Mouse (Mus musculus): ENCODE measurements around the gene Lrrc34.

Lrrc34 gene

DNA sequence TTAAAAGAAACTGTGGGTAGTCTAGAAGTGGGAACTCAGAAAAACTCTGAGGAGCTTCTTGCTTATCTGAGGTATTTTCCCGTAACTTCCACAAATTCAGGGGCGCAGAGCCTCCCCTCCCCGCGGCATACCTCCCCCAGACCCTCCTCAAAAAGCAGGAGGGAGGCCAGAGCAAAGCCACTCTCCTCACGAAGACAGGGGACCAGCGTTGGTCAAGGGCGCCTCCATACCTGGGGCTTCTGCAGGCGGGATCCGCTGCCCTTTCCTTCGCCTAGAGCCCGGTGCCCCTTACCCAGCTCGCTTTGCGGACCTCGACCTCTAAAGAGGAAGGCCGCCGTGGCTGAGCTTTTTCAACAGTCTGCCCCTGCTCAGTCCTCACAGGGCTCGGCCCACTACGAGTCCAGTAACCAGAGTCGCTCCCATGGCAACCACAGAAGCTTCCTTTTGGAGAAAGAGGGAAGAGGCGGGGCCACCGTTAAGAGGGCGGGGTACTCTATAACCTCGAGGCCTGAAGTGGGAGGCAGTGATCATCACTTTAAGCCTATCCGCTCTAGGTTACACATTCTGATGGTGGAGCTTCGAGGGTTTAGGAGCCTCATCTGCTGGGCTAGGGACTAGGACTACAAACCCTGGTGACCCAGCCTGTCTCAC, at the start of gene Lrrc34:
TSS of gene Lrrc34 (minus strand) at position 430 of the 651 bp plus-strand sequence.
- DNase-seq (ENCODE audit: low spot score in 2 of 2): no peak

- DNase-seq (ENCODE audit: low spot score in 2 of 2): peak; percentile 71 to 73
These were observed 48.7 kb upstream of the Lrrc34 start for GRCm38 (mm10) chr3:30696346-30696745.

- DNase-seq (ENCODE audit: low spot score in 2 of 2): no peak
These were observed 48.0 kb upstream of the Lrrc34 start for GRCm38 (mm10) chr3:30695661-30696060.

DNA sequence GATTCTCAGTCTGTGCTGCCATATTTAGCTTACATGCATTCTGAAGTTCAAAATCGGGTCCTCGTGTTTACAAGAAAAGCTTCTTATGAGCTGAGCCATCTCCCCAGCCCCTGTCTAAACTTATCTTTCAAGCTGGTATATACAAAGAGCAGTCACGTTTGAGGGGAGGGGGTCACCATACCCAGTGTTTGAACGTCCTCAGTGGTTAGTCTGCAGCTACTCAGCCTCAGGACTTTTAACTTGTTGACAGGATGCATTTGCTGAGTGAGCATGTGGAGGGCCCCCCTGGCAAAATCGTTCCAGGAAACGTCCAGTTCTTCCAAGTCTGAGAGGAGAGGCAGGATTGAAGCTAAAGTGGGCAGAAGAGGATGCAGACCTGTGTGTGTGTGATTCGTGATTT, 43.3 kb upstream of the Lrrc34 start:
- no peak for DNase-seq (ENCODE audit: low spot score in 2 of 2)

DNA sequence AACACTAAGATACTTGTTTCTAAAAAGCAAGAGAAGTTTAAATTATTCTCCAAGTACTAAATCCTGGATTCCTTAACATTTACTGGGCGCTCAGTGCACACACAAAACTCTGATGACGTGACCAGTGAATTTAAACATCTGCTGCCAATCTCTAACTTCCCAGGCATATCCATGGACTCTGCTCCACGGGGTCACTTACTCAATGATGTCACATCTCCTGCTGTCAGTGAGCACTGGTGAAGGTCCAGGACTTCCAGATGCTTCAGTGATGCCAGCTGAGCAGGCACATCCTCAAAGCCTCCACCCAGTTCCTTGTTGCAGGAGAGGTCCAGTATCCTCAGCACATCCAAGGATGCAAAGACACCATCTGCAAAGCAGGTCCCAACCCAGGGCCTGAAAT, 39.5 kb upstream of the Lrrc34 start:
- no peak for DNase-seq (ENCODE audit: low spot score in 2 of 2)

DNA sequence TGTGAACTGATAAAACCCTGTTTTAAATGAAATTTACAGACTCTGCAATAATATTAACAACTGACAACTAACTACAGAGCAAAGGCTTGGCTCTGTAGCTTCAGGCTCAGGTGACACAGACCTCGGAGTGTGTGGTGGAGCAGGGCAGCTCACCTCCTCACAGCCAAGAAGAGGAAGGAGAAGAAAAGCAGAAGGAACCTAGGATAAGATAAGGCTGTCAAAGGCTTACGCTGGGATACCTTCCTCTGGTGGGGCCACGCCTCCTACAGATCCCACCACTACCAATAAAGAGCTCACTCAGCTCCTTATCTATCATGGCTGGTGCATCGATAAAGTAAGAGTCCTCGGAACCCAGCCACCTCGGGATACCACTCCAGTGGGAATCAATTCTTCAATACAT, 35.5 kb upstream of the Lrrc34 start:
- no peak for DNase-seq (ENCODE audit: low spot score in 2 of 2)

GRCm38 (mm10) chr3:30658486-30658885, 10.8 kb upstream of the Lrrc34 start:
- no peak for DNase-seq (ENCODE audit: low spot score in 2 of 2)

GRCm38 (mm10) chr3:30655937-30656336, 8.3 kb upstream of the Lrrc34 start:
- DNase-seq (ENCODE audit: low spot score in 2 of 2): no peak

GRCm38 (mm10) chr3:30650062-30650841, 2.6 kb upstream of the Lrrc34 start:
- peak; percentile 5 to 10 for DNase-seq (ENCODE audit: low spot score in 2 of 2)

- DNase-seq (ENCODE audit: low spot score in 2 of 2): no peak
These were observed 797 bp upstream of the Lrrc34 start for GRCm38 (mm10) chr3:30648466-30648865.

GRCm38 (mm10) chr3:30646761-30647160, 908 bp downstream of the Lrrc34 start:
- no peak for DNase-seq (ENCODE audit: low spot score in 2 of 2)

DNA sequence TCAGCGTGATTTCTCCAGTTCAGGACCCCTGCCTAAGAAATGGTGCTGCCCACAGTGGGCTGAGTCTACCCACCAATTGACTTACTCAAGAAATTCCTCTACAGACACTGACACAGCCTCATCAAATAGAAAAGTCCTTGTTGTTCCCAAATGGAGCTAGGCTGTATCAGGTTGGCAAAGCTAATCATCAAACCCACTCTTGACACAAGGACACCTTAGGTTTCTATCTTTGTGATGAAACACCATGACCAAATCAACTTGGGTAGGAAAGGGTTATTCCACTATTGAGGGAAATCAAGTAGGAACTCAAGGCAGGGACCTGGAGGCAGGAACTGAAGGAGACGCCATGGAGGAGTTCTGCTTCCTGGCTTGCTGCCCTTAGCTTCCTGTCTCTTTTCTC, 3.5 kb downstream of the Lrrc34 start, which contains the start of gene Lrriq4:
TSS of gene Lrriq4 (plus strand) at position 301 of the 400 bp plus-strand sequence.
- DNase-seq (ENCODE audit: low spot score in 2 of 2): no peak

- no peak for DNase-seq (ENCODE audit: low spot score in 2 of 2)
These were observed 12.0 kb downstream of the Lrrc34 start for GRCm38 (mm10) chr3:30635629-30636028.

GRCm38 (mm10) chr3:30633681-30634080, 14.0 kb downstream of the Lrrc34 start:
- no peak for DNase-seq (ENCODE audit: low spot score in 2 of 2)

GRCm38 (mm10) chr3:30620132-30620531, 27.5 kb downstream of the Lrrc34 start:
- no peak for DNase-seq (ENCODE audit: low spot score in 2 of 2)

GRCm38 (mm10) chr3:30610930-30611329, 36.7 kb downstream of the Lrrc34 start:
- DNase-seq (ENCODE audit: low spot score in 2 of 2): no peak

- DNase-seq (ENCODE audit: low spot score in 2 of 2): no peak
These were observed 38.7 kb downstream of the Lrrc34 start for GRCm38 (mm10) chr3:30608999-30609398.

DNA sequence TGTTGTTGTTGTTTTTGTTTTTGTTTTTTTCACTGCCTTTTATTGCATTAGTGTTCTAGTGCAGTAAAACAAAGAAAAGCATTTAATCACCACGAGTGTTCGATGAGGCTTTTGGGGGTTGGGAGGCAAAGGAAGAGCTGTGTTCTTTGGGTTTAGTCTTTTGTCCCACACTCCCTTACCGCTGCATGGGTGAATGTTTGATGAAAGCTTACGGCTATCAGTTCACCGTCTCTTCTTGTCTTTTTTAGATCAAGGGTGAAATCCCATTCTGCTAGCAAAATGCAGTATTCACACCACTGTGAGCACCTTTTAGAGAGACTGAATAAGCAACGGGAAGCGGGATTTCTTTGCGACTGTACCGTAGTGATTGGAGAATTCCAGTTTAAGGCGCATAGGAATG, 44.4 kb downstream of the Lrrc34 start:
- no peak for DNase-seq (ENCODE audit: low spot score in 2 of 2)

GRCm38 (mm10) chr3:30602740-30603098, 45.0 kb downstream of the Lrrc34 start:
- no peak for DNase-seq (ENCODE audit: low spot score in 2 of 2)

GRCm38 (mm10) chr3:30602065-30602739, 45.5 kb downstream of the Lrrc34 start, which contains the start of gene Mynn:
Mynn (plus strand) TSS chr3:30602065.
- peak; percentile 96 to 100 for DNase-seq (ENCODE audit: low spot score in 2 of 2)

DNA sequence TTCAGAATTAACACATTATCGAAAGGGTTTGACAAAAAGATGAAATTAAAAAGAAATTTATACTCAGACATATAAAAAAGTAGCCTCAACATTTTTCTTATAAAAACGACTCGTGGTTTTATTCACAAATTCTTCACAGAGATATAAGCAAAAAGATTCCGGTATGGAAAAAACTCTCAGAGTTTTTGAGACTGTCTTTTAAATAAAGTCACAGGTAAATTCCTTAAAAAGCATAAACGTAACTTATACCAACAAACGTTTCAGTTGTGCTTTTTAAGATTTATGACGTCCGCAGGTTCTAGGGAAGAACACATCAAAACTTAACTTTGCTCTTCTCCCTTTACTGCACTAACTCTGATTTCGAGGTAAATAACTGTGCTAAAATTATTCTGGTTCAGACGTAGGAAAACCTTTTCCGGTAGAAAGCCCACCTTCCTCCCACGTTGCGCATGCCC, 46.0 kb downstream of the Lrrc34 start:
- no peak for DNase-seq (ENCODE audit: low spot score in 2 of 2)

- peak; percentile 93 to 94 for DNase-seq (ENCODE audit: low spot score in 2 of 2)
These were observed 46.5 kb downstream of the Lrrc34 start for GRCm38 (mm10) chr3:30601175-30601574.

All from right cerebral cortex, adult 2 months (tissue).